Mouse (Mus musculus): Measurements from ENCODE around the gene Gas6. TPM values are rescaled to one million over a fixed set of nuclear protein-coding genes. Genes with fewer than 3 reads are reported as not detected.

Gas6 gene
- polyA plus RNA-seq, 1 experiment from 2014 or later = 13.9 TPM

- Histone ChIP-seq H3K27ac (no peak overlapping the region), H3K4me2 (no peak overlapping the region), H3K36me3 (replicated peaks) (no peaks in the 10 kb centered on the region), H3K9ac (no peak overlapping the region), H3K9me3 (no peaks in the 10 kb centered on the region), H3K4me1 (no peaks in the 10 kb centered on the region), H3K27me3 (no peaks in the 10 kb centered on the region), H3K4me3 (replicated peaks) (no peak overlapping the region)
- WGBS = 93% methylated on average over 11 of the region's 11 CpGs
- no peak for ATAC-seq (ENCODE audit: low FRiP score)
Observed at GRCm38 (mm10) chr8:13471484-13471883, 22.8 kb downstream of the Gas6 start.

- H3K4me1 ChIP-seq = no peaks in the 10 kb centered on the region
- no peaks in the 10 kb centered on the region for H3K9me3 ChIP-seq
- H3K4me2 ChIP-seq = no peak overlapping the region
- H3K9ac ChIP-seq = no peak overlapping the region
- no peaks in the 10 kb centered on the region for H3K27me3 ChIP-seq
- no peak for ATAC-seq (ENCODE audit: low FRiP score)
- H3K4me3 ChIP-seq (replicated peaks) = no peak overlapping the region
- 88% methylated on average over 9 of the region's 9 CpGs for WGBS
- H3K27ac ChIP-seq = no peak overlapping the region
- H3K36me3 ChIP-seq (replicated peaks) = no peaks in the 10 kb centered on the region
Observed at GRCm38 (mm10) chr8:13468737-13469136, 25.6 kb downstream of the Gas6 start.

GRCm38 (mm10) chr8:13466989-13467388 is 27.3 kb downstream of the Gas6 start:
- H3K4me1 ChIP-seq = no peaks in the 10 kb centered on the region
- 76% methylated on average over 5 of the region's 5 CpGs for WGBS
- ATAC-seq (ENCODE audit: low FRiP score) = no peak
- H3K36me3 ChIP-seq (replicated peaks) = no peaks in the 10 kb centered on the region
- no peak overlapping the region for H3K27ac ChIP-seq
- no peaks in the 10 kb centered on the region for H3K9me3 ChIP-seq
- H3K27me3 ChIP-seq = no peaks in the 10 kb centered on the region
- H3K4me3 ChIP-seq (replicated peaks) = no peak overlapping the region
- H3K9ac ChIP-seq = no peak overlapping the region
- no peak overlapping the region for H3K4me2 ChIP-seq

GRCm38 (mm10) chr8:13465324-13465723 is 29.0 kb downstream of the Gas6 start:
- 69% methylated on average over 7 of the region's 7 CpGs for WGBS
- Histone ChIP-seq H3K4me2 (no peak overlapping the region), H3K27ac (no peak overlapping the region), H3K9me3 (no peaks in the 10 kb centered on the region), H3K4me3 (replicated peaks) (no peak overlapping the region), H3K27me3 (no peaks in the 10 kb centered on the region), H3K36me3 (replicated peaks) (no peaks in the 10 kb centered on the region), H3K9ac (no peak overlapping the region), H3K4me1 (no peaks in the 10 kb centered on the region)
- ATAC-seq (ENCODE audit: low FRiP score) = no peak

- Histone ChIP-seq H3K27ac (no peak overlapping the region), H3K27me3 (no peaks in the 10 kb centered on the region), H3K4me3 (replicated peaks) (no peak overlapping the region), H3K4me2 (no peak overlapping the region), H3K4me1 (no peaks in the 10 kb centered on the region), H3K36me3 (replicated peaks) (no peaks in the 10 kb centered on the region), H3K9ac (no peak overlapping the region), H3K9me3 (no peaks in the 10 kb centered on the region)
- ATAC-seq (ENCODE audit: low FRiP score) = no peak
- 85% methylated on average over 10 of the region's 10 CpGs for WGBS
Observed at GRCm38 (mm10) chr8:13462392-13462791, 31.9 kb downstream of the Gas6 start.

GRCm38 (mm10) chr8:13461843-13462242 is 32.4 kb downstream of the Gas6 start:
- Histone ChIP-seq H3K36me3 (replicated peaks) (no peaks in the 10 kb centered on the region), H3K4me1 (no peaks in the 10 kb centered on the region), H3K9me3 (no peaks in the 10 kb centered on the region), H3K4me2 (no peak overlapping the region), H3K27me3 (no peaks in the 10 kb centered on the region), H3K4me3 (replicated peaks) (no peak overlapping the region), H3K27ac (no peak overlapping the region), H3K9ac (no peak overlapping the region)
- 41% methylated on average over 4 of the region's 4 CpGs for WGBS
- 0 out of 2 replicates have a peak, but pooled peaks have one; percentile 41 for ATAC-seq (ENCODE audit: low FRiP score)

- Histone ChIP-seq H3K27ac (no peak overlapping the region), H3K9ac (no peak overlapping the region), H3K36me3 (replicated peaks) (no peaks in the 10 kb centered on the region), H3K4me3 (replicated peaks) (no peak overlapping the region), H3K4me1 (no peaks in the 10 kb centered on the region), H3K27me3 (no peaks in the 10 kb centered on the region), H3K4me2 (no peak overlapping the region), H3K9me3 (no peaks in the 10 kb centered on the region)
- 87% methylated on average over 17 of the region's 17 CpGs for WGBS
- ATAC-seq (ENCODE audit: low FRiP score) = no peak
Observed at GRCm38 (mm10) chr8:13461085-13461765, 33.1 kb downstream of the Gas6 start.

GRCm38 (mm10) chr8:13459431-13459830 is 34.9 kb downstream of the Gas6 start:
- H3K4me1 ChIP-seq = peaks cover 9% of the 10 kb centered on the region
- no peaks in the 10 kb centered on the region for H3K9me3 ChIP-seq
- H3K9ac ChIP-seq = no peak overlapping the region
- H3K4me3 ChIP-seq (replicated peaks) = no peak overlapping the region
- no peak overlapping the region for H3K27ac ChIP-seq
- H3K36me3 ChIP-seq (replicated peaks) = no peaks in the 10 kb centered on the region
- no peak for ATAC-seq (ENCODE audit: low FRiP score)
- no peak overlapping the region for H3K4me2 ChIP-seq
- WGBS = 95% methylated on average over 4 of the region's 4 CpGs
- H3K27me3 ChIP-seq = no peaks in the 10 kb centered on the region; the same call in 1 of the 2 replicates

- ATAC-seq (ENCODE audit: low FRiP score) = peak; percentile 64; the same call in 1 of the 2 replicates
- Histone ChIP-seq H3K36me3 (replicated peaks) (no peaks in the 10 kb centered on the region), H3K27ac (no peak overlapping the region), H3K9ac (no peak overlapping the region), H3K4me2 (no peak overlapping the region), H3K9me3 (no peaks in the 10 kb centered on the region), H3K27me3 (no peaks in the 10 kb centered on the region; the same call in 1 of the 2 replicates), H3K4me1 (peaks cover 17% of the 10 kb centered on the region), H3K4me3 (replicated peaks) (no peak overlapping the region)
- 43% methylated on average over 2 of the region's 2 CpGs for WGBS
Observed at GRCm38 (mm10) chr8:13455295-13455694, 39.0 kb downstream of the Gas6 start.

GRCm38 (mm10) chr8:13454341-13455113 is 39.8 kb downstream of the Gas6 start:
- ATAC-seq (ENCODE audit: low FRiP score) = peak; percentile 87
- 56% methylated on average over 8 of the region's 8 CpGs for WGBS
- peak overlapping the region; percentile 70 for H3K27ac ChIP-seq

GRCm38 (mm10) chr8:13451747-13452277 is 42.5 kb downstream of the Gas6 start:
- ATAC-seq (ENCODE audit: low FRiP score) = no peak
- Histone ChIP-seq H3K4me2 (no peak overlapping the region), H3K4me1 (peaks cover 17% of the 10 kb centered on the region), H3K27ac (no peak overlapping the region), H3K9ac (no peak overlapping the region), H3K36me3 (replicated peaks) (no peaks in the 10 kb centered on the region), H3K27me3 (peaks cover 3% of the 10 kb centered on the region; the same call in 1 of the 2 replicates), H3K4me3 (replicated peaks) (no peak overlapping the region), H3K9me3 (no peaks in the 10 kb centered on the region)
- 70% methylated on average over 6 of the region's 6 CpGs for WGBS

More at GRCm38 (mm10) chr8:13454341-13455113, 39.8 kb downstream of the Gas6 start:
- peaks cover 17% of the 10 kb centered on the region for H3K4me1 ChIP-seq
- no peak overlapping the region for H3K9ac ChIP-seq
- H3K9me3 ChIP-seq = no peaks in the 10 kb centered on the region
- H3K4me2 ChIP-seq = no peak overlapping the region
- no peak overlapping the region for H3K4me3 ChIP-seq (replicated peaks)
- H3K36me3 ChIP-seq (replicated peaks) = no peaks in the 10 kb centered on the region
- no peaks in the 10 kb centered on the region; the same call in 1 of the 2 replicates for H3K27me3 ChIP-seq

GRCm38 (mm10) chr8:13448145-13448544 is 46.1 kb downstream of the Gas6 start:
- Histone ChIP-seq H3K36me3 (replicated peaks) (no peaks in the 10 kb centered on the region), H3K4me3 (replicated peaks) (no peak overlapping the region), H3K9me3 (no peaks in the 10 kb centered on the region), H3K4me2 (no peak overlapping the region), H3K9ac (no peak overlapping the region), H3K27ac (no peak overlapping the region), H3K4me1 (no peaks in the 10 kb centered on the region), H3K27me3 (peaks cover 3% of the 10 kb centered on the region; the same call in 1 of the 2 replicates)
- ATAC-seq (ENCODE audit: low FRiP score) = no peak
- WGBS = 59% methylated on average over 4 of the region's 4 CpGs
